Comparison of ENCODE assay signal across 9 mouse cellular contexts in genomic region chr7:31149751-31150565, GRCm38 (mm10). TPM values are rescaled to one million over a fixed set of nuclear protein-coding genes. Genes with fewer than 3 reads are reported as not detected.
DNase-seq lines count a peak whose midpoint lies in the region; ATAC-seq and TF ChIP-seq lines count a peak whose summit lies in the region.
"Had no signal": no experiment of that assay in that cellular context is flagged by ENCODE, and none has a peak within 500 bp of the region (broad histone marks: within the 10 kb centered on the region; RNA-seq: fewer than 3 reads in every experiment).

No protein-coding gene starts in this region.

- H3K9ac ChIP-seq in heart, embryonic 15.5 days: peak overlapping the region; percentile 97
- peak overlapping the region; percentile 90 for H3K9ac ChIP-seq in liver, postnatal 0 days (replicated peaks)
- peak overlapping the region; percentile 78 for H3K9ac ChIP-seq in stomach, postnatal 0 days (ENCODE audit: low read length)

- TF ChIP-seq POLR2A in spleen, adult 2 months (IDR thresholded peaks at IDR 0.05; ENCODE audit: low read depth, low read length): no peak

- H3K27me3 ChIP-seq in erythroblast, embryonic 14.5 days (ENCODE audit: control insufficient read depth): no peaks in the 10 kb centered on the region
- H3K27me3 ChIP-seq in spleen, adult 2 months (ENCODE audit: control insufficient read depth, insufficient read depth, low read length): no peaks in the 10 kb centered on the region
- H3K27me3 ChIP-seq in heart, embryonic 15.5 days: no peaks in the 10 kb centered on the region
- no peaks in the 10 kb centered on the region for H3K27me3 ChIP-seq in liver, postnatal 0 days (ENCODE audit: insufficient read depth, low read length)
- H3K27me3 ChIP-seq in stomach, postnatal 0 days (ENCODE audit: control insufficient read depth, insufficient read depth, low read length): no peaks in the 10 kb centered on the region
- H3K27me3 ChIP-seq: Patski had no signal

- no peak for DNase-seq in spleen, adult 2 months (ENCODE audit: low read depth in 1 of 2, low spot score in 2 of 2)
- no peak for DNase-seq in spleen, postnatal 14 days (ENCODE audit: low spot score in 2 of 2)
- DNase-seq in liver, postnatal 0 days: no peak
- DNase-seq in stomach, postnatal 0 days (ENCODE audit: low spot score): no peak
- no peak for DNase-seq in frontal cortex, postnatal 14 days (ENCODE audit: low spot score in 2 of 2)

- ATAC-seq in erythroblast, adult 5-6 weeks (replicated peaks; ENCODE audit: low FRiP score, poor library complexity, severe bottlenecking): no peak
- ATAC-seq in heart, embryonic 15.5 days (replicated peaks; ENCODE audit: insufficient number of reproducible peaks, insufficient read depth, low FRiP score, low read depth): no peak
- ATAC-seq in liver, postnatal 0 days: no peak
- no peak for ATAC-seq in stomach, postnatal 0 days (ENCODE audit: low FRiP score, low TSS enrichment)

- 1% methylated on average over 20 of the region's 20 CpGs for WGBS in spleen, adult 2 months
- 2% methylated on average over 20 of the region's 20 CpGs for WGBS in heart, embryonic 15.5 days
- 3% methylated on average over 20 of the region's 20 CpGs for WGBS in liver, postnatal 0 days (ENCODE audit: insufficient replicate concordance)
- WGBS in stomach, postnatal 0 days: 6% methylated on average over 19 of the region's 20 CpGs

- peak overlapping the region; percentile 76 for H3K4me2 ChIP-seq in heart, embryonic 15.5 days
- H3K4me2 ChIP-seq in liver, postnatal 0 days (ENCODE audit: low read depth, low read length): peak overlapping the region; percentile 88
- peak overlapping the region; percentile 63 for H3K4me2 ChIP-seq in stomach, postnatal 0 days (replicated peaks; ENCODE audit: low read depth)

- peak overlapping the region; percentile 67 for H3K4me3 ChIP-seq in erythroblast, embryonic 14.5 days (replicated peaks)
- peak overlapping the region; percentile 93 for H3K4me3 ChIP-seq in spleen, adult 2 months (ENCODE audit: extremely low read depth, insufficient read depth, insufficient read length)
- H3K4me3 ChIP-seq in heart, embryonic 15.5 days: peak overlapping the region; percentile 97
- peak overlapping the region; percentile 70 for H3K4me3 ChIP-seq in liver, postnatal 0 days (ENCODE audit: low read depth, low read length)
- peak overlapping the region; percentile 57 for H3K4me3 ChIP-seq in stomach, postnatal 0 days (ENCODE audit: low read depth, low read length)

- H3K36me3 ChIP-seq in erythroblast, embryonic 14.5 days (ENCODE audit: control insufficient read depth): no peaks in the 10 kb centered on the region
- no peaks in the 10 kb centered on the region for H3K36me3 ChIP-seq in spleen, adult 2 months (ENCODE audit: control insufficient read depth, insufficient read depth, low read length)
- no peaks in the 10 kb centered on the region; the same call in 1 of the 2 replicates for H3K36me3 ChIP-seq in heart, embryonic 15.5 days
- no peaks in the 10 kb centered on the region for H3K36me3 ChIP-seq in liver, postnatal 0 days (replicated peaks; ENCODE audit: insufficient read depth, low read length)
- no peaks in the 10 kb centered on the region for H3K36me3 ChIP-seq in stomach, postnatal 0 days (ENCODE audit: control insufficient read depth, insufficient read depth, low read length)

- H3K9me3 ChIP-seq in erythroblast, embryonic 14.5 days (ENCODE audit: control insufficient read depth, low read length): no peaks in the 10 kb centered on the region
- no peaks in the 10 kb centered on the region for H3K9me3 ChIP-seq in heart, embryonic 15.5 days (replicated peaks)
- H3K9me3 ChIP-seq in liver, postnatal 0 days (ENCODE audit: low read length): no peaks in the 10 kb centered on the region
- no peaks in the 10 kb centered on the region for H3K9me3 ChIP-seq in stomach, postnatal 0 days (ENCODE audit: control insufficient read depth, low read length)

- H3K27ac ChIP-seq in spleen, adult 2 months (ENCODE audit: insufficient read depth, low read length): peak overlapping the region; percentile 95
- peak overlapping the region; percentile 95 for H3K27ac ChIP-seq in heart, embryonic 15.5 days
- H3K27ac ChIP-seq in liver, postnatal 0 days (ENCODE audit: low read depth): peak overlapping the region; percentile 93
- peak overlapping the region; percentile 96 for H3K27ac ChIP-seq in stomach, postnatal 0 days (replicated peaks)

- TF ChIP-seq CTCF in spleen, adult 2 months (IDR thresholded peaks at IDR 0.05; ENCODE audit: extremely low read depth, insufficient read depth, insufficient read length, insufficient replicate concordance): no peak
- TF ChIP-seq CTCF in liver, postnatal 0 days (IDR thresholded peaks at IDR 0.05; ENCODE audit: low read depth): no peak
- TF ChIP-seq CTCF in stomach, postnatal 0 days (IDR thresholded peaks at IDR 0.05; ENCODE audit: low read depth): no peak; the same call in 1 of the 2 replicates

- H3K4me1 ChIP-seq in erythroblast, embryonic 14.5 days (ENCODE audit: control insufficient read depth): peaks cover 43% of the 10 kb centered on the region
- peaks cover 29% of the 10 kb centered on the region; the same call in 1 of the 2 replicates for H3K4me1 ChIP-seq in spleen, adult 2 months (ENCODE audit: control insufficient read depth, insufficient read depth, insufficient read length)
- H3K4me1 ChIP-seq in heart, embryonic 15.5 days (replicated peaks): peaks cover 50% of the 10 kb centered on the region
- H3K4me1 ChIP-seq in liver, postnatal 0 days (ENCODE audit: insufficient read depth): peaks cover 45% of the 10 kb centered on the region
- H3K4me1 ChIP-seq in stomach, postnatal 0 days (replicated peaks; ENCODE audit: control insufficient read depth, insufficient read depth): 0 out of 2 replicates have a peak, but pooled peaks cover 4% of the 10 kb centered on the region

- TF ChIP-seq EP300 in liver, postnatal 0 days (IDR thresholded peaks at IDR 0.05; ENCODE audit: low read depth): no peak
- no peak for TF ChIP-seq EP300 in stomach, postnatal 0 days (optimal IDR thresholded peaks at IDR 0.05)

RNA-seq across cellular contexts. Expression of gene Gramd1a, which starts 5.7 kb away (rescaled TPM):
- polyA plus RNA-seq in erythroblast, embryonic 14.5 days (2012): 0.46 and 0.52 TPM in 2 replicates
- total RNA-seq in erythroblast, adult 5-6 weeks (2015; ENCODE audit: low replicate concordance): 20.9 and 27.9 TPM in 2 replicates
- total RNA-seq in erythroblast, adult 5-6 weeks (2017; ENCODE audit: low replicate concordance): 4.9 and 6.2 TPM in 2 replicates
- polyA plus RNA-seq in spleen, adult 2 months (2012; rRNA removed): 325 and 338 TPM in 2 replicates
- polyA plus RNA-seq in heart, embryonic 15.5 days (2015; fragmentation: Nextera tagmentation; extraction: Ambion mirVana): 41.4 and 56.8 TPM in 2 replicates
- polyA plus RNA-seq in liver, postnatal 0 days (2015; fragmentation: Nextera tagmentation; extraction: Ambion mirVana): 7.1 and 8.9 TPM in 2 replicates
- polyA plus RNA-seq in stomach, postnatal 0 days (2015; fragmentation: Nextera tagmentation; extraction: Ambion mirVana): 14.4 and 17.4 TPM in 2 replicates

RNA-seq across cellular contexts. Expression of gene Scn1b, which starts 23.2 kb away (rescaled TPM):
- 0.07 and 0.08 TPM in 2 replicates for polyA plus RNA-seq in erythroblast, embryonic 14.5 days (2012)
- 1.2 TPM in 1 of 2 replicates, not detected in the other for total RNA-seq in erythroblast, adult 5-6 weeks (2015; ENCODE audit: low replicate concordance)
- 1.2 TPM in 1 of 2 replicates, not detected in the other for total RNA-seq in erythroblast, adult 5-6 weeks (2017; ENCODE audit: low replicate concordance)
- polyA plus RNA-seq in spleen, adult 2 months (2012; rRNA removed): 41.6 and 48.4 TPM in 2 replicates
- 3.7 and 4.0 TPM in 2 replicates for polyA plus RNA-seq in heart, embryonic 15.5 days (2015; fragmentation: Nextera tagmentation; extraction: Ambion mirVana)
- 2.8 and 3.1 TPM in 2 replicates for polyA plus RNA-seq in liver, postnatal 0 days (2015; fragmentation: Nextera tagmentation; extraction: Ambion mirVana)
- polyA plus RNA-seq in stomach, postnatal 0 days (2015; fragmentation: Nextera tagmentation; extraction: Ambion mirVana): 2.3 and 2.5 TPM in 2 replicates

RNA-seq across cellular contexts. Expression of gene Hpn, which starts 34.9 kb away (rescaled TPM):
- polyA plus RNA-seq in erythroblast, embryonic 14.5 days (2012): 0.07 and 0.15 TPM in 2 replicates
- total RNA-seq in erythroblast, adult 5-6 weeks (2015; ENCODE audit: low replicate concordance): 4.0 and 10.0 TPM in 2 replicates
- 0.77 and 6.7 TPM in 2 replicates for total RNA-seq in erythroblast, adult 5-6 weeks (2017; ENCODE audit: low replicate concordance)
- polyA plus RNA-seq in spleen, adult 2 months (2012; rRNA removed): 22.1 and 26.8 TPM in 2 replicates
- polyA plus RNA-seq in heart, embryonic 15.5 days (2015; fragmentation: Nextera tagmentation; extraction: Ambion mirVana): 1.5 and 4.8 TPM in 2 replicates
- polyA plus RNA-seq in liver, postnatal 0 days (2015; fragmentation: Nextera tagmentation; extraction: Ambion mirVana): 250 and 259 TPM in 2 replicates
- 17.9 and 21.7 TPM in 2 replicates for polyA plus RNA-seq in stomach, postnatal 0 days (2015; fragmentation: Nextera tagmentation; extraction: Ambion mirVana)
